Mouse (Mus musculus): ENCODE results near the gene Zfp935. TPM values are rescaled to one million over a fixed set of nuclear protein-coding genes. Genes with fewer than 3 reads are reported as not detected.
A peak's percentile ranks its signal among the peaks of the same experiment; 100 is the strongest.
"Not testable (repeated sequence)": the region's sequence is repeated elsewhere in the genome, so short reads cannot be mapped to it uniquely, and the experiment has no call there.

The Zfp935 gene
- 1.0 TPM in 1 of 2 replicates, not detected in the other for polyA plus RNA-seq (2016; fragmentation: Nextera tagmentation; extraction: Ambion mirVana)

DNA sequence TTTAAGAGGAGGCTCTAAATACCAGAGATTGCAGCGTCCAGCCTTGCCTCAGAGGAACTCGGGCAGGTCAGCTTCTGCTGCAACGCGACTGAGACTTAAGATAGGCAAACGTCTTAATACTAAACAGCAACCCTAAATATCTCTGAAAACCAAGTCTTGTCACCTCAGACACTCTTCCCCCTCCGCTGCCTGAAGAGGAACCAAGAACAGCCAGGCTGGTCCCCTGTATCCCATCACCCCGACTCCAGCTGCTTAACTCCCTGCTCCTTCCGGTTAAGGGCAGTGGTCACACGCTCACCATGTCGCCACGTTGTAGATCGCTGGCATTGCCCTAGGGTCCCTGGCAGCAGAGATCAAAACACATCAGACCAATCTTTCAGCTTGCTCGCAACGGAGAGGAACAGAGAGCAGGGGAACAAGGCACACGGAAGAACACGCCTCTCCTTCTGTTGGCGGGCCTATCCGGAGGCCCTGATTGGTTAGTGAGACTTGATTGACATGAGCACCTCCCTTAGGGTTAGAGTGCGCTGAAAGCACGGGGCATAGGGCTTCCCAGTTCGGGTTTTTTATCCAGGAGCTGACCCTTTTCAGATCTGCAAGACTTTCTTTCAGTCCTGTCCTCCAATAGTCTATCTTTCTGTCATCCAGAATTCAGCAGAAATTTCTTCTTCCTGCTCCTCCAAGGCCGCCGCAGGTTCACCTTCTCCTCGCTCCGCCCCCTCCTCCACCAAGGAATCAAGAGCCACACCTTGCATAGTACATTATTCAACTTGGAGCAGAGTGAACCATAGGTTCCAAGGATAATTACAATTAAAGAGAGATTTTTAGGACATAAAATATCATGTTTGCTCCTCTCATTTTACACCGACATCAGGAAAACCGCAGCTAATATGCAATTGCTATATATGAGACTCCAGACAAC lies at the start of gene Zfp935:
TSS of gene Zfp935 (minus strand) at position 323 of the 922 bp plus-strand sequence.
- Histone ChIP-seq H3K4me2 (replicated peaks) (peak within 1 kb of the TSS; percentile 37), H3K36me3 (peaks cover 16% of the 10 kb centered on the region), H3K9ac (peak within 1 kb of the TSS; percentile 50), H3K4me3 (peak within 1 kb of the TSS; percentile 47)
- 5% methylated on average over 27 of the region's 27 CpGs for WGBS
- H3K9me3 ChIP-seq; H3K27me3 ChIP-seq; H3K4me1 ChIP-seq; H3K27ac ChIP-seq; ATAC-seq (ENCODE audit: insufficient number of reproducible peaks, insufficient read depth, low FRiP score, low TSS enrichment): not testable (repeated sequence)

DNA sequence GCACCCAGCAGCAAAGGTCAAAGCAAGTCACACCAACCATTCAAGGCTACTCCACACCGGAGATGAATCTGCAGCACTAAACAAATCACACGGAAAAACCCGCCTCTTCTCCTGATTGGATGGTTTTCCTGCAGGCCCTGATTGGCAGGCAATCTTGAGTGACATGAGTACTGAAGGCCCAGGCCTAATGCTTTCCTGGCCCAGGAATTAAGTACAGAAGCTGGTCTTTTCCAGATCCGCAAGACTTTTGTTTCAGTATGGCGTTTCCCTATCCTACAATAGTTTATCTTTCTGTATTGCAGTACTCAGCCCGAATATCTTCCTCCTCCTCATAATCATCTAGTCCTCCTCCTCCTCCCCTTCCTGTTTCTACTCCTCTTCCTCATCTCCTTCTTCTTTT lies 12.8 kb upstream of the Zfp935 start, which contains the start of gene Zfp934:
TSS of gene Zfp934 (minus strand) at position 101 of the 400 bp plus-strand sequence.
- not testable (repeated sequence) for H3K27ac ChIP-seq; H3K4me3 ChIP-seq; H3K4me2 ChIP-seq (replicated peaks); H3K36me3 ChIP-seq; H3K4me1 ChIP-seq; ATAC-seq (ENCODE audit: insufficient number of reproducible peaks, insufficient read depth, low FRiP score, low TSS enrichment); H3K9ac ChIP-seq; H3K9me3 ChIP-seq; H3K27me3 ChIP-seq
- WGBS: 80% methylated on average over 5 of the region's 6 CpGs

DNA sequence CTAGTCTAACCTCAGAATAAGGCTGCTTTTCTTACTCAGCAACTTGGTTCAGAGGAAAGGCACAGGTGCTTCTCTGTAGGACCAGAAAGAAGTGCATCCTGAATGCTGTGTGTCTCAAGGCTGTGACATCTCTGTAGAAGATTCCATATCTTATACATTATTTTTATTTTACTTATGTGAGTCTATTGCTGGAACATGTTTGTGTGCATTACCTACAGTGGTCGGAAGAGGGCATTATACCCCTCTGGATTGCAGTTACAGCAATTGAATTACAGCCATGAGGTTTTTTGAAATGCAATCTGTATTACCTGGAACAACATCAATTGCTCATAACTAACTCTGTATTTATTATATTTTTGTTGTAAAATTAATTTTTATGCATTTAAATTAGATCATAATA lies 3.4 kb upstream of the Zfp935 start:
- not testable (repeated sequence) for ATAC-seq (ENCODE audit: insufficient number of reproducible peaks, insufficient read depth, low FRiP score, low TSS enrichment)

DNA sequence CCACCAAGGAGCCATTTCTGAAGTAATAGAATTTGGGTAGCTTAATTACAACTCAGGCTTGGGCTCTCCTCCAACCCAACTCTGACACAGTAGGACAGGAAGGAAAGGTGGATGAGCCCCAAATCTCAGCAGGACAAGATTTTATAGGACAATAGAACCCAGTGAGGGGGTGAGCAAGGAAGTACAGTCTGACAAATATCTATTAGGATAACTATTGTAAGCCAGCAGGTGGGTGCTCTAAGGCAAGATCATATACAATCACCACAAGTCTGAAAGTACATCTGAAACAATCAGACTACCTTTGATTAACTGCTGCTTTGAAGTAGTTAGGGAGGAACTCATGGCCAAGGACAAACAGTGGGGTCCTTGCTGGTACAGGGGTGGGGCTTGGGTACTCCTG lies 28.2 kb downstream of the Zfp935 start:
- H3K36me3 ChIP-seq; H3K4me1 ChIP-seq; H3K9ac ChIP-seq; ATAC-seq (ENCODE audit: insufficient number of reproducible peaks, insufficient read depth, low FRiP score, low TSS enrichment); H3K4me3 ChIP-seq; H3K27me3 ChIP-seq; H3K27ac ChIP-seq; H3K4me2 ChIP-seq (replicated peaks); H3K9me3 ChIP-seq: not testable (repeated sequence)

More for the DNA sequence above, 3.4 kb upstream of the Zfp935 start:
- not testable (repeated sequence) for H3K27ac ChIP-seq; H3K9me3 ChIP-seq; H3K36me3 ChIP-seq; H3K4me2 ChIP-seq (replicated peaks); H3K27me3 ChIP-seq; H3K9ac ChIP-seq; H3K4me1 ChIP-seq; H3K4me3 ChIP-seq
- 32% methylated on average over 1 of the region's 1 CpGs for WGBS

DNA sequence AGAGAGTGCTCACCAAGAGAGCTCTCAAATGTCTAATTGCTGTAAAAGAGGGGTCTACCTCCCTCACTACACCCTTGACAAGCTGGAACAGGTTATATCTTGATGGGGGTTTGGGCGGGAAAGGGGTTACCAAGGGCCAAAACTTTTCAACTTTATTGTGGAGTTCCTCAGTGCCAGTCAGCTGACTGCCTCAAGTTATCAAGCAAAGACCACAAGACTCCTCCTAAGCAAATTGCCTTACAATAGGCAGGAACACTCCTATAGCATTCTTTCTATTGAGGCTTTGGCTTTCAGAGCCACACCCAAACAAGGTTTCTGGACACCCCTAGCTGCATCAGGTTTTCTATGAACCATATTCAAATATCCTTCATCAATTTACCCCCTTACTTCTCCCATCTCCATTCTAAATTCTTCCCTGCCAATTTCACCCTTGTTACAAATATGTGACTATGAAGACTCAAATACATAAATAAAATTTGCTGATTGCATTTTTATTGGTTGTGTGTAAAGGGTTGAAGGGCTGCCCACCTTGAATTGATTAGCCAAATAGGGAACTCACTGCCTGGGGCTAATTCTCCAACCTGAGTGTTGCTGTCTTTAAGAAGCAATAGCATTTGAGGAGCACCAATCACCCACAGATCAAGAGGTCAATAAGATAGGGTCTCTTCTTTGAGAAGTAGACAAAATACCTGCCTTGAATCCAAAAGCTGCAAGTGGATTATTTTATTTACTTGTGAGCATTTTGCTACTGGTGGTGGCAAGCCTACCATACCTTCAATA lies 47.5 kb downstream of the Zfp935 start:
- H3K27me3 ChIP-seq; ATAC-seq (ENCODE audit: insufficient number of reproducible peaks, insufficient read depth, low FRiP score, low TSS enrichment): not testable (repeated sequence)
- 88% methylated on average over 1 of the region's 1 CpGs for WGBS

DNA sequence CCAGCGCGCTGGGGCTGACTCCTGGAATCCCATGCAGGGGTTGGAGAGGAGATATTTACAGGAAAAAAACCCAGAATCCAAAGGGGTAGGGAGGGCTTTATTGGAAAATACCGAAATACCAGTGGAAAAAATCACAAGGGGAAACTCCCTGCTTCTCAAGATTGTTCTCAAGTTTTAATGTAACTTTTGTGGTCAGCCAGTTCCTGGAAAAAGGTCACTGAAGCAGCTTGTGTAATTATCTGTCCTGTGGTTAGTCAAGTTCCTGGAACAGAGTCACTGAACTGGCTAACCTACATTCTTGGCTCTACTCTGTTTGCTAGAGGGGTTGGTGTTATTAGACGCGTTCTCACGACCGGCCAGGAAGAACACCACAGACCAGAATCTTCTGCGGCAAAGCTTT lies 85.7 kb downstream of the Zfp935 start:
- not testable (repeated sequence) for H3K36me3 ChIP-seq; H3K4me1 ChIP-seq; H3K9me3 ChIP-seq; ATAC-seq (ENCODE audit: insufficient number of reproducible peaks, insufficient read depth, low FRiP score, low TSS enrichment); H3K27ac ChIP-seq; H3K27me3 ChIP-seq; H3K4me3 ChIP-seq; H3K4me2 ChIP-seq (replicated peaks); H3K9ac ChIP-seq
- 94% methylated on average over 8 of the region's 8 CpGs for WGBS

More for the DNA sequence above, 47.5 kb downstream of the Zfp935 start:
- not testable (repeated sequence) for H3K27ac ChIP-seq; H3K9me3 ChIP-seq; H3K4me2 ChIP-seq (replicated peaks); H3K4me1 ChIP-seq; H3K36me3 ChIP-seq; H3K4me3 ChIP-seq; H3K9ac ChIP-seq

DNA sequence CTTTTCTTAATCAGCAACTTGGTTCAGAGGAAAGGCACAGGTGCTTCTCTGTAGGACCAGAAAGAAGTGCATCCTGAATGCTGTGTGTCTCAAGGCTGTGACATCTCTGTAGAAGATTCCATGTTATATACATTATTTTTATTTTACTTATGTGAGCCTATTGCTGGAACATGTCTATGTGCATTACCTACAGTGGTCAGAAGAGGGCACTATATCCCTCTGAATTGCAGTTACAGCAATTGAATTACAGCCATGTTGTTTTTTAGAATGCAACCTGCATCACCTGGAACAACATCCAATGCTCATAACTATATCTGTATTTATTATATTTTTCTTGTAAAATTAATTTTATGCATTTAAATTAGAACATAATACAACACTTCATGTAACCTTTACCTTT lies 88.4 kb downstream of the Zfp935 start:
- H3K27ac ChIP-seq; H3K36me3 ChIP-seq; H3K9me3 ChIP-seq; H3K27me3 ChIP-seq; H3K4me2 ChIP-seq (replicated peaks); H3K4me3 ChIP-seq; H3K9ac ChIP-seq; H3K4me1 ChIP-seq; ATAC-seq (ENCODE audit: insufficient number of reproducible peaks, insufficient read depth, low FRiP score, low TSS enrichment): not testable (repeated sequence)

DNA sequence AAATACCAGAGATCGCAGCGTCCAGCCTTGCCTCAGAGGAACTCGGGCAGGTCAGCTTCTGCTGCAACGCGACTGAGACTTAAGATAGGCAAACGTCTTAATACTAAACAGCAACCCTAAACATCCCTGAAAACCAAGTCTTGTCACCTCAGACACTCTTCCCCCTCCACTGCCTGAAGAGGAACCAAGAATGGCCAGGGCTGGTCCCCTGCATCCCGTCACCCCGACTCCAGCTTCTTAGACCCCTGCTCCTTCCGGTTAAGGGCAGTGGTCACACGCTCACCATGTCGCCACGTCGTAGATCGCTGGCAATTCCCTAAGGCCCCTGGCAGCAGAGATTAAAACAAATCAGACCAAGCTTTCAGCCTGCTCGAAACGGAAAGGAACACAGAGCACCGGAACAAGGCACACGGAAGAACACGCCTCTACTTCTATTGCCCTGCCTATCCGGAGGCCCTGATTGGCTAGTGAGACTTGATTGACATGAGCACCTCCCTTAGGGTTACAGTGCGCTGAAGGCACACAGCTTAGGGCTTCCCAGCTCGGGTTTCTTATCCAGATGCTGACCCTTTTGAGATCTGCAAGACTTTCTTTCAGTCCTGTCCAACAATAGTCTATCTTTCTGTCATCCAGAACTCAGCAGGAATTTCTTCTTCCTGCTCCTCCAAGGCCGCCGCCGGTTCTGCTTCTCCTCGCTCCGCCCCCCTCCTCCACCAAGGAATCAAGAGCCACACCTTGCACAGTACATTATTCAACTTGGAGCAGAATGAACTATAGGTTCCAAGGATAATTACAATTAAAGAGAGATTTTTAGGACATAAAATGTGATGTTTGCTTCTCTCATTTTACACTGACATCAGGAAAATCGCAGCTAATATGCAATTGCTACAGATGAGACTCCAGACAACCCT lies 91.6 kb downstream of the Zfp935 start, which contains the start of gene Gm49359:
TSS of gene Gm49359 (minus strand) at position 409 of the 911 bp plus-strand sequence.
- Histone ChIP-seq H3K4me3 (peak within 1 kb of the TSS; percentile 63), H3K9ac (peak within 1 kb of the TSS; percentile 63), H3K4me2 (replicated peaks) (peak within 1 kb of the TSS; percentile 32), H3K36me3 (peaks cover 13% of the 10 kb centered on the region), H3K27ac (0 out of 2 replicates have a peak within 1 kb of the TSS, but pooled peaks have one; percentile 50)
- 2% methylated on average over 28 of the region's 28 CpGs for WGBS
- H3K9me3 ChIP-seq, H3K27me3 ChIP-seq, H3K4me1 ChIP-seq: not testable (repeated sequence)
- ATAC-seq (ENCODE audit: insufficient number of reproducible peaks, insufficient read depth, low FRiP score, low TSS enrichment): peak; percentile 96

Small RNA genes lying within 50 kb of the gene (microRNA-seq; reads per million reads assigned to microRNA genes)
- gene Gm22256: not detected

Other genes with a start within 250 kb of the Zfp935 start
- 3.7 and 4.7 TPM in 2 replicates for gene Gm3604, start 175.3 kb downstream of the Zfp935 start, polyA plus RNA-seq (2016; fragmentation: Nextera tagmentation; extraction: Ambion mirVana)
- 16.4 and 16.5 TPM in 2 replicates for gene Gm49359, start 91.7 kb downstream of the Zfp935 start, polyA plus RNA-seq (2016; fragmentation: Nextera tagmentation; extraction: Ambion mirVana)
- 23.0 and 25.5 TPM in 2 replicates for gene Zfp934, start 12.7 kb upstream of the Zfp935 start, polyA plus RNA-seq (2016; fragmentation: Nextera tagmentation; extraction: Ambion mirVana)
- gene 6720489N17Rik, start 65.7 kb upstream of the Zfp935 start, polyA plus RNA-seq (2016; fragmentation: Nextera tagmentation; extraction: Ambion mirVana): 16.5 and 17.7 TPM in 2 replicates
- 42.2 and 42.9 TPM in 2 replicates for gene Platr25, start 202.2 kb upstream of the Zfp935 start, polyA plus RNA-seq (2016; fragmentation: Nextera tagmentation; extraction: Ambion mirVana)
- 14.3 and 16.5 TPM in 2 replicates for gene Gm5141, start 227.3 kb upstream of the Zfp935 start, polyA plus RNA-seq (2016; fragmentation: Nextera tagmentation; extraction: Ambion mirVana)